Mouse (Mus musculus) myocyte (in vitro differentiated cells): ENCODE measurements at regions not wholly inside any gene's neighbourhood (a gene's known extent, or its start where the extent isn't known, plus 50 kb on each side); places are given as distances from the start of the nearest gene placed in this dataset.

Experiments
- H3K27me3 ChIP-seq: one replicate; pipeline ENCODE4 v1.6.1; 2011; ENCODE audit not compliant: control insufficient read depth, insufficient read depth, insufficient read length
- H3K36me3 ChIP-seq: one replicate; pipeline ENCODE4 v1.6.1; 2011; ENCODE audit not compliant: control insufficient read depth, insufficient read depth
- H3K4me2 ChIP-seq: one replicate; pipeline ENCODE4 v1.6.1; 2011; ENCODE audit warnings: low read depth, control low read depth
- H3K4me3 ChIP-seq: one replicate; pipeline ENCODE4 v1.5.1; 2011; ENCODE audit warnings: mild to moderate bottlenecking, control low read depth, moderate library complexity
- H3K79me2 ChIP-seq: one replicate; pipeline ENCODE4 v1.6.1; 2011; ENCODE audit not compliant: control insufficient read depth, insufficient read depth
- H3ac ChIP-seq: one replicate; pipeline ENCODE4 v1.6.1; 2011; ENCODE audit not compliant: control insufficient read depth, insufficient read length
- CEBPB ChIP-seq: IDR thresholded peaks from 2 replicates; pipeline ENCODE4 v1.6.1; 2011; ENCODE audit warnings: mild to moderate bottlenecking, moderate library complexity; ENCODE audit not compliant: poor library complexity, insufficient read depth, severe bottlenecking
- E2F4 ChIP-seq: IDR thresholded peaks from one replicate; pipeline ENCODE4 v1.6.1; 2011; ENCODE audit warnings: mild to moderate bottlenecking, control low read depth, moderate library complexity; ENCODE audit not compliant: insufficient read depth
- MAX ChIP-seq: IDR thresholded peaks from one replicate; pipeline ENCODE4 v1.6.1; 2011; ENCODE audit warnings: low read depth, mild to moderate bottlenecking, control low read depth
- MYOD1 ChIP-seq, 3 experiments: IDR thresholded peaks; one replicate each; pipeline ENCODE4 v1.6.1; 2011; ENCODE audit warnings: control low read depth in 2 of 3, low read depth in 2 of 3, mild to moderate bottlenecking in 2 of 3, moderate library complexity in 1 of 3; ENCODE audit not compliant: insufficient read length in 2 of 3, control insufficient read depth in 1 of 3
- MYOG ChIP-seq, 3 experiments: IDR thresholded peaks; one replicate each; pipeline ENCODE4 v1.6.1; 2011; ENCODE audit warnings: control low read depth in 2 of 3, low read depth in 2 of 3, mild to moderate bottlenecking in 2 of 3; ENCODE audit not compliant: insufficient read length in 2 of 3, control insufficient read depth in 1 of 3, insufficient read depth in 1 of 3
- POLR2A ChIP-seq: IDR thresholded peaks from one replicate; pipeline ENCODE4 v1.6.1; 2011; ENCODE audit warnings: low read depth, mild to moderate bottlenecking, control low read depth, moderate library complexity; ENCODE audit not compliant: insufficient read length
- POLR2AphosphoS2 ChIP-seq: IDR thresholded peaks from one replicate; pipeline ENCODE4 v1.6.1; 2011; ENCODE audit warnings: low read depth, control low read depth; ENCODE audit not compliant: insufficient read length
- REST ChIP-seq: IDR thresholded peaks from one replicate; pipeline ENCODE4 v1.6.1; 2011; ENCODE audit warnings: mild to moderate bottlenecking, control low read depth, moderate library complexity; ENCODE audit not compliant: insufficient read depth, insufficient read length
- SRF ChIP-seq: IDR thresholded peaks from one replicate; pipeline ENCODE4 v1.6.1; 2011; ENCODE audit warnings: low read depth; ENCODE audit not compliant: control insufficient read depth, insufficient read length
- TCF12 ChIP-seq: IDR thresholded peaks from one replicate; pipeline ENCODE4 v1.6.1; 2011; ENCODE audit warnings: mild to moderate bottlenecking, control low read depth; ENCODE audit not compliant: poor library complexity, insufficient read depth, severe bottlenecking
- TCF3 ChIP-seq: IDR thresholded peaks from one replicate; pipeline ENCODE4 v1.6.1; 2011; ENCODE audit warnings: low read depth, control low read depth; ENCODE audit not compliant: insufficient read length
- USF1 ChIP-seq: IDR thresholded peaks from one replicate; pipeline ENCODE4 v1.6.1; 2011; ENCODE audit warnings: low read depth, mild to moderate bottlenecking, control low read depth, moderate library complexity

DNA sequence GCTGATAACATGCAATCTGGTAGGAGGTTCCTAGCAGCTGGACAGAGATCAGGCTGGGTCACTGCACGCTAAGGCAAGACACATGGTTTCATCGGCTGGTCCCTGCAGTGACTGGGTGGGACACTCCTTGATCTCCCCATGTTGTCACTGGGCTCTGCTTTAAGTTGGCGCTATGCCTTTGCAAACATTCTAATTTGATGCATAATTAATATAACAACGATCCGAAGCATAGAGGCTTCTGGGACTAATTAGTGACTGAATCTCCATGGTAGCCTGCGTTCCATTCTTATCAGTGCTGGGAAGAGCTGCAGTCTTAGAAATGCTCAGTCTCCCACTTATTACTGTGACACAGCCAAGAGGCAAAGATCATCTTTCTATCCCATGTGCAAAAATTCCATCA is 186.8 kb downstream of the Snx19 start:
- Histone ChIP-seq H3ac (no peak overlapping the region), H3K4me2 (no peak overlapping the region)

DNA sequence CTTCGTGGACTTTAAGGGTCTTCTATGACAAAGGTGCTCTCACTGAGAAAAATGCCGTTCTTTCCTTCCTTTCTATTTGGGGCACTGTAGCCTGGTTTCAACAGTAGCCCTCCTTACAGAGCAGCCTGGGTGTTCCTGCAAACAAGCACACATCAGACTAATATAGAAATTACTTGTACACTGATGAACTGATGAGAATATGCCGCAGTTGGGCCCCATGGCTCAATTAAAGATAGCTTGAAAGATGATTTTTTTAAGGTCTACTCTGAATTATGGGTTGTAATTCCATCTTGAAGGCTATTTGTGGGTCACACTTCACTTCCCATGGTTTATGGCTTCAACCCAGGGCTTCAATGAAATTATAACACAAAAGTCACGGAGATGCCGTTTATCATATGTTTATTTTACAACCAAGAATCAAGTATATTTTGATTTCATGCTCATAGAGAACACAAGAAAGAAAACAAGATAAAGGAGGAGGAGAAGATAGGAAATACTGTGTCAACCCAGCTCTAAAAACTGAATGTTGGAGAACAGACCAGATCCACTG is 186.2 kb downstream of the Snx19 start:
- no peaks in the 10 kb centered on the region for H3K79me2 ChIP-seq
- no peaks in the 10 kb centered on the region for H3K27me3 ChIP-seq
- H3K36me3 ChIP-seq: no peaks in the 10 kb centered on the region
- TF ChIP-seq REST (no peak), TCF12 (no peak), POLR2AphosphoS2 (no peak), MAX (no peak), USF1 (no peak), SRF (no peak), CEBPB (no peak), MYOD1 (IDR thresholded peaks at IDR 0.05; ENCODE audit: control insufficient read depth in 1 of 3, insufficient read length in 2 of 3, low read depth in 2 of 3) (no peak), TCF3 (no peak), MYOG (IDR thresholded peaks at IDR 0.05; ENCODE audit: control insufficient read depth in 1 of 3, insufficient read depth in 1 of 3, insufficient read length in 2 of 3, low read depth in 2 of 3) (no peak), E2F4 (no peak), POLR2A (no peak)
- H3K4me2 ChIP-seq: no peak overlapping the region
- no peak overlapping the region for H3ac ChIP-seq
- no peak overlapping the region for H3K4me3 ChIP-seq

More for the DNA sequence above, 186.8 kb downstream of the Snx19 start:
- no peak overlapping the region for H3K4me3 ChIP-seq
- no peaks in the 10 kb centered on the region for H3K27me3 ChIP-seq
- no peaks in the 10 kb centered on the region for H3K36me3 ChIP-seq
- no peaks in the 10 kb centered on the region for H3K79me2 ChIP-seq
- TF ChIP-seq REST (no peak), MAX (no peak), POLR2AphosphoS2 (no peak), MYOD1 (IDR thresholded peaks at IDR 0.05; ENCODE audit: control insufficient read depth in 1 of 3, insufficient read length in 2 of 3, low read depth in 2 of 3) (no peak), TCF3 (no peak), CEBPB (no peak), USF1 (no peak), SRF (no peak), MYOG (IDR thresholded peaks at IDR 0.05; ENCODE audit: control insufficient read depth in 1 of 3, insufficient read depth in 1 of 3, insufficient read length in 2 of 3, low read depth in 2 of 3) (no peak), E2F4 (no peak), TCF12 (no peak), POLR2A (no peak)

- H3K4me3 ChIP-seq: no peak overlapping the region
- TF ChIP-seq TCF12 (no peak), POLR2AphosphoS2 (no peak), TCF3 (no peak), CEBPB (no peak), E2F4 (no peak), REST (no peak), MYOG (IDR thresholded peaks at IDR 0.05; ENCODE audit: control insufficient read depth in 1 of 3, insufficient read depth in 1 of 3, insufficient read length in 2 of 3, low read depth in 2 of 3) (no peak), USF1 (no peak), POLR2A (no peak), MAX (no peak), MYOD1 (IDR thresholded peaks at IDR 0.05; ENCODE audit: control insufficient read depth in 1 of 3, insufficient read length in 2 of 3, low read depth in 2 of 3) (no peak), SRF (no peak)
These were observed 183.4 kb downstream of the Snx19 start for GRCm38 (mm10) chr9:30610328-30610727.

GRCm38 (mm10) chr9:30599756-30600155 is 172.8 kb downstream of the Snx19 start:
- Histone ChIP-seq H3ac (no peak overlapping the region), H3K36me3 (no peaks in the 10 kb centered on the region), H3K4me2 (no peak overlapping the region), H3K4me3 (no peak overlapping the region), H3K27me3 (no peaks in the 10 kb centered on the region), H3K79me2 (no peaks in the 10 kb centered on the region)
- TF ChIP-seq TCF3: no peak
- TF ChIP-seq MYOD1 (IDR thresholded peaks at IDR 0.05; ENCODE audit: control insufficient read depth in 1 of 3, insufficient read length in 2 of 3, low read depth in 2 of 3): no peak
- TF ChIP-seq E2F4: no peak
- no peak for TF ChIP-seq POLR2AphosphoS2
- TF ChIP-seq POLR2A: no peak
- no peak for TF ChIP-seq MYOG (IDR thresholded peaks at IDR 0.05; ENCODE audit: control insufficient read depth in 1 of 3, insufficient read depth in 1 of 3, insufficient read length in 2 of 3, low read depth in 2 of 3)
- no peak for TF ChIP-seq CEBPB
- no peak for TF ChIP-seq TCF12
- TF ChIP-seq MAX: no peak
- no peak for TF ChIP-seq USF1
- TF ChIP-seq REST: no peak
- no peak for TF ChIP-seq SRF

More at GRCm38 (mm10) chr9:30610328-30610727, 183.4 kb downstream of the Snx19 start:
- Histone ChIP-seq H3ac (no peak overlapping the region), H3K4me2 (no peak overlapping the region), H3K36me3 (no peaks in the 10 kb centered on the region), H3K27me3 (no peaks in the 10 kb centered on the region), H3K79me2 (no peaks in the 10 kb centered on the region)
